Mouse (Mus musculus) lung, adult 2 months (tissue): ENCODE data around the gene Gm2174.

ENCODE experiments used
- CTCF ChIP-seq: fragments of 200-500 bp; IDR thresholded peaks from 2 replicates; pipeline ENCODE4 v1.5.1; 2011; ENCODE audit warnings: mild to moderate bottlenecking, low read length, control low read depth; ENCODE audit not compliant: insufficient read depth
- POLR2A ChIP-seq: fragments of 200-500 bp; IDR thresholded peaks from 2 replicates; pipeline ENCODE4 v1.6.1; 2011; ENCODE audit warnings: low read depth, mild to moderate bottlenecking, control low read depth, low read length, borderline replicate concordance; ENCODE audit errors: extremely low read depth

- no peak for TF ChIP-seq CTCF
- no peak for TF ChIP-seq POLR2A
These were observed 41.6 kb upstream of the Gm2174 start for GRCm38 (mm10) chrX:56406128-56406527.
